Mouse (Mus musculus): ENCODE data around the gene Endog.

- no peak for TF ChIP-seq CTCF (IDR thresholded peaks at IDR 0.05; ENCODE audit: low read depth, low read length)
- TF ChIP-seq POLR2AphosphoS5 (IDR thresholded peaks at IDR 0.05; ENCODE audit: insufficient replicate concordance, low read depth, low read length): no peak
- no peak for TF ChIP-seq TAL1 (conservative IDR thresholded peaks at IDR 0.05; ENCODE audit: low read depth, low read length)
- no peak for TF ChIP-seq GATA1 (IDR thresholded peaks at IDR 0.05; ENCODE audit: borderline replicate concordance, low read length)
- TF ChIP-seq GATA2 (IDR thresholded peaks at IDR 0.05; ENCODE audit: borderline replicate concordance, low read depth, low read length): no peak
Measured at GRCm38 (mm10) chr2:30194656-30195055, 23.4 kb downstream of the Endog start.

Data from G1E (cell line).